Mouse (Mus musculus): ENCODE measurements around the gene Itpr2.

DNA sequence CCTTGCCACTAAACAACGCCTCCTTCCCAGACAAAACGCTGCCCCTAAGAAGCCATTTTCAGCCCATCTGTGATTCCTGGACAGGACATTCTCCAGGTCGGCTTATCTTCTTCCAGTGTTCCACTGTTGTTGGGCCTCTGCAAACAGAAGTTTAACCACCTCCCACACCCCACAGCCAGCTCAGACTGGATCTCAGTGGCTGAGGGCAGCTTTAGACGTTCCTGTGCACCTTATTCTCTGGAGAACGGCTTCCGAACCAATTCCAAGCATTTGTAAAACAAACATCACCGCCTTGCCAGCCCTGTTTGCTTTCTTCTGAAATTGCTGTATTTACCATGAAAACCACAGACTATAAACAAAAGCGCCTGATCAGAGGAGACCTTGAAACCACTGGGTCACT lies 41.1 kb downstream of the Itpr2 start:
- no peak for TF ChIP-seq USF1 (IDR thresholded peaks at IDR 0.05; ENCODE audit: low read depth)
- no peak for TF ChIP-seq CTCF (IDR thresholded peaks at IDR 0.05; ENCODE audit: control insufficient read depth, insufficient read depth, insufficient read length)
- TF ChIP-seq MAX (IDR thresholded peaks at IDR 0.05), result no peak
- TF ChIP-seq MYOD1 (IDR thresholded peaks at IDR 0.05; ENCODE audit: control insufficient read depth, insufficient read length, low read depth), result no peak
- no peak for TF ChIP-seq MYOG (IDR thresholded peaks at IDR 0.05; ENCODE audit: control insufficient read depth, extremely low read depth, insufficient read length)
- no peak for TF ChIP-seq CEBPB (IDR thresholded peaks at IDR 0.05; ENCODE audit: low read depth)
- no peak for TF ChIP-seq FOSL1 (IDR thresholded peaks at IDR 0.05; ENCODE audit: insufficient read depth, low read length, poor library complexity, severe bottlenecking)

All from C2C12 (cell line).